11 mouse cellular contexts compared by ENCODE assay signal in genomic region chr1:4655252-4655651, GRCm38 (mm10).
"Had no signal": no experiment of that assay in that cellular context is flagged by ENCODE, and none has a peak within 500 bp of the region (broad histone marks: within the 10 kb centered on the region; RNA-seq: fewer than 3 reads in every experiment).

No protein-coding gene starts in this region.

- H3K27me3 ChIP-seq: liver, embryonic 13.5 days had no signal

- ATAC-seq: intestine, postnatal 0 days had no signal

- H3K4me2 ChIP-seq: liver, embryonic 13.5 days; midbrain, embryonic 11.5 days had no signal

- DNase-seq: kidney, postnatal 4 days; left cerebral cortex, postnatal 4 days; liver, embryonic 13.5 days; lung, adult 2 months; lung, postnatal 14 days; lung, postnatal 4 days; midbrain, embryonic 14.5 days; thymus, adult 18-20 months; thymus, postnatal 36 days had no signal

- H3K4me1 ChIP-seq: liver, embryonic 13.5 days had no signal

- H3K27ac ChIP-seq: liver, embryonic 13.5 days had no signal

- H3K9me3 ChIP-seq: liver, embryonic 13.5 days had no signal

- H3K4me3 ChIP-seq: liver, embryonic 13.5 days had no signal

- H3K36me3 ChIP-seq: liver, embryonic 13.5 days had no signal

- H3K9ac ChIP-seq: liver, embryonic 13.5 days had no signal
